Mouse (Mus musculus) heart, postnatal 0 days (tissue): ENCODE measurements around the gene Tyms.

ENCODE experiments used
- CTCF ChIP-seq: IDR thresholded peaks from 2 replicates; pipeline ENCODE4 v1.5.1; 2016; ENCODE audit warnings: antibody characterized with exemption, control low read depth, low read depth
- EP300 ChIP-seq: IDR thresholded peaks from 2 replicates; pipeline ENCODE4 v1.6.1; 2016; ENCODE audit warnings: antibody characterized with exemption, low read depth

DNA sequence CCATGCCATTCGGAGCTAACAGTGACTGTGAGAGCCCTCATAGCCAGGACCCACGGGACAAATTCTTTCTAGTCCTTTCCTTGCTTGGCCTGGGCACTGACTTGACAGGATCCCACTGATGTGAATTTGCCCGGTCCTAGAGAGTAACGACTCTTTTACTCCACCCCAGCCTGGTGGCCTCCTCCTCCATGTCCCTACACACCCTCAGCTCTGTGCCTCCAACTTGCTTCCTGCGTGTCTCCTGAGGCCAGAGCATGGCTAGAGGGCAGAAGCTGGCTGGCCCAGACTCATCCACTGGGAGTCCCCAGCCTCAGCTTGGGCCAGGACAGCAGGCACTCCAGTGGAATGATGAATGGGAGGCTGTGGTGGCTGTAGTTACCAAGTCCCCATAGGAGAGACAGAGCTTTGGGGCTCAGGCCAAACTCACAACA, 34.2 kb upstream of the Tyms start:
- TF ChIP-seq CTCF, result no peak
- no peak for TF ChIP-seq EP300
